Mouse (Mus musculus) liver, embryonic 14.5 days (tissue): Measurements from ENCODE around the gene Pgpep1.

ENCODE experiments used
- CTCF ChIP-seq: IDR thresholded peaks from 2 replicates; pipeline ENCODE4 v1.5.1; 2016; ENCODE audit warnings: antibody characterized with exemption, low read depth, control low read depth
- EP300 ChIP-seq: IDR thresholded peaks from 2 replicates; pipeline ENCODE4 v1.6.1; 2016; ENCODE audit warnings: antibody characterized with exemption, low read depth

- TF ChIP-seq EP300 = no peak
- TF ChIP-seq CTCF = no peak
These were observed 41.1 kb upstream of the Pgpep1 start for GRCm38 (mm10) chr8:70701048-70701981.
